Mouse (Mus musculus): ENCODE measurements around the gene Srsf11.

The Srsf11 gene

GRCm38 (mm10) chr3:157993322-157993721 lies 43.1 kb downstream of the Srsf11 start:
- in situ Hi-C loops (cut with MboI; ENCODE audit: low sequenced_read_pairs), result no loop called here

DNA sequence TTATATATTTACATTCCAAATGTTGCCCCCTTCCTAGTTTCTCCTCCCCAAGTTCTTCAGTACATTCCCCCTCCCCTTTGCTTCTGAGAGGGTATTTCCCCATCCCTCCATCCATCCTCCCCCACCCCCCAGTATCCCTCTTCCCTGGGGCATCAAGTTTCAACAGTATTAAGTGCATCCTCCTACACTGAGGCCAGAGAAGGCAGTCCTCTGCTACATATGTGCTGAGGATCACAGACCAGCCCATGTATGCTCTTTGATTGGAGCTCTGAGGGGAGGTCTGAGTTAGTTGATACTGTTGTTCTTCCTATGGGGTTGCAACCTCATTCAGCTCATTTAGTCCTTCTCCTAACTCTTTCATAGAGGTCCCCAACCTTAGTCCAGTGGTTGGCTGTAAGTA lies 56.8 kb downstream of the Srsf11 start:
- in situ Hi-C loops (cut with MboI; ENCODE audit: low sequenced_read_pairs), result no loop called here

DNA sequence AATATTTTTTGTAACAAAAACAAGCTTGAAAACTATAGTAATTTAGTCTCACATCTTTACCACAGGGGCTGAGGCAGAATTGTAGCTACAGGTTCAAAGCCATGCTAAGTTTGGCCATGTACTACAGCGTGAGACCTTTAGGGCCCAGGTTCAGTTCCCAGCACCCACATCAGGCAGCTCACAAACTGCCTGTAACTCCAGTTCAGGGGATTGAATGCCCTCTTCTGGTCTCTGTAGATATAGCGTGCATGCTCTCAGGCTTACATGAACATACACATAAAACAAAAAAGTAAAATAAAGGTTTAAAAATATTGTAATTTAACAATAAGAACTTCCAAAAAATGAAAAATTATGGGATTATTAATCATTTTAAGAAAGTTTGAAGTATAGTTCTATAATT lies 63.2 kb downstream of the Srsf11 start:
- in situ Hi-C loops (cut with MboI; ENCODE audit: low sequenced_read_pairs), result no loop called here

DNA sequence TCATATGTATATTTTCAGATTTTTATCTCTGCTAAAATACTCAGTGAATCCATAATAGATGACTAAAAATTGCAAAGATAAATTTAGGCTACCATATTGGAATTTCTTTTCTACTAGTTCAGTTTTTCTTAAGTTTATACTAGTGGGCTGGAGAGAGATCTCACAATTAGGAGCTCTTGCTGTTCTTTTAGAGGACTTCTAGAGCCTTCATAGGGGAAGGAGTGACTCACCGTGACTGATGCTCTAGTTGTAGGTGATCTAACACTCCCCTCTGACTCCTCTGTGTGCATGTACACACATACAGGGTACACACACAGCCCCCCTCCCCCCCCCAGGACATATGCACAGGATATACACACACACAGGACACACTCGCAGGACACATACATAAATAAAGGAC lies 65.3 kb downstream of the Srsf11 start:
- in situ Hi-C loops (cut with MboI; ENCODE audit: low sequenced_read_pairs), result no loop called here

Measured in CH12F3 (cell line).